Mouse (Mus musculus) heart, adult 2 months (tissue): Measurements from ENCODE around the gene Pskh1.

Experiments used
- CTCF ChIP-seq: fragments of 200-600 bp; IDR thresholded peaks from 2 replicates; pipeline ENCODE4 v1.8.1; 2022; ENCODE audit warnings: antibody characterized with exemption, mild to moderate bottlenecking, moderate library complexity
- EP300 ChIP-seq: fragments of 200-500 bp; IDR thresholded peaks from 2 replicates; pipeline ENCODE4 v1.6.1; 2011; ENCODE audit warnings: low read depth, low read length, control low read depth; ENCODE audit not compliant: insufficient read depth
- POLR2A ChIP-seq: fragments of 200-500 bp; IDR thresholded peaks from 2 replicates; pipeline ENCODE4 v1.6.1; 2011; ENCODE audit warnings: mild to moderate bottlenecking, low read depth, low read length, control low read depth; ENCODE audit not compliant: insufficient read depth

DNA sequence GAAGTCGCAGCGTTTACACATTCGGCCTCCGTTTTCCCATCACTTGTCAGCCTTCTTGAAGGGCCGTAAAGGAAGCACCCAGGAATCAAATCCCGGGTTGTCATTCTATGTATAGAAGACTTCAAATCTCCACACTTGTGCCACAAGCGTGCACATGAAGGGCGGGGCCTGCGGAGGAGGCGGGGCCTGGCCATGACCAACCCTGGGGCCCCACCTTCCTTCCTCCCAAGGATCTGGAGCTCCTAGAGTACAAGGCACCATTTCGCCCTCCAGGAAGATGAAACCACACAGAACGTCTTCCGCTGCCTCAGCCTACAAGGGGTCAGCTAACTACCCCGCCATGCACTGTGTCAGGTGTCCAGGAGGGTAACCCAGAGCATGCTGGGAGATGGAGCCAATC lies 60.9 kb downstream of the Pskh1 start:
- TF ChIP-seq CTCF (no peak), POLR2A (no peak), EP300 (no peak)
